Mouse (Mus musculus) brain, adult 2 months (tissue): ENCODE data around the gene Ehmt2.

Experiments
- DNase-seq: peaks from one replicate; pipeline ENCODE4 v3.0.0; 2011; ENCODE audit warnings: low read depth, low spot score

Gene Ehmt2

DNA sequence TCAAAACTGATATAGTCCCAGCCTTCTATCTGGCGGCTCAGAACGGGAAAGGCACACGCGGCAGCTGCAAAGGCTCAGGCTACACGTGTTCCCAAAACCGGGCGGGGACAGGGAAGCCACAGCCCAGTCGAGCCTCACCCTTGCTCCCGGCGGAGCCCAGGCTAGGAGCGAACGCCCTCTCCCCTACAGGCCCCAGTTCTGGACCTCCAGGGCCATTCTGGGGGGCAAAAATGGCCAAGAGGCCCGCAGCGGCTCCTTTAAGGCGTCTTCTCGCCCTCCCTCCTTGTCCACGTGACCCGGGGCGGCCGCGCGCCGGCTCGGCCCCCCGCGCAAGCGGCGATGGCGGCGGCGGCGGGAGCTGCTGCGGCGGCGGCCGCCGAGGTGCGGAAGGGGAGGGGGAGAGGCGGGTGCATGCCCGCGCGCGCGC lies at the start of gene Ehmt2, which contains the start of gene C2:
Ehmt2 (plus strand) TSS at position 310 of the 427 bp plus-strand sequence.
C2 (minus strand) TSS at position 106 of the 427 bp plus-strand sequence.
- DNase-seq = peak; percentile 87

DNA sequence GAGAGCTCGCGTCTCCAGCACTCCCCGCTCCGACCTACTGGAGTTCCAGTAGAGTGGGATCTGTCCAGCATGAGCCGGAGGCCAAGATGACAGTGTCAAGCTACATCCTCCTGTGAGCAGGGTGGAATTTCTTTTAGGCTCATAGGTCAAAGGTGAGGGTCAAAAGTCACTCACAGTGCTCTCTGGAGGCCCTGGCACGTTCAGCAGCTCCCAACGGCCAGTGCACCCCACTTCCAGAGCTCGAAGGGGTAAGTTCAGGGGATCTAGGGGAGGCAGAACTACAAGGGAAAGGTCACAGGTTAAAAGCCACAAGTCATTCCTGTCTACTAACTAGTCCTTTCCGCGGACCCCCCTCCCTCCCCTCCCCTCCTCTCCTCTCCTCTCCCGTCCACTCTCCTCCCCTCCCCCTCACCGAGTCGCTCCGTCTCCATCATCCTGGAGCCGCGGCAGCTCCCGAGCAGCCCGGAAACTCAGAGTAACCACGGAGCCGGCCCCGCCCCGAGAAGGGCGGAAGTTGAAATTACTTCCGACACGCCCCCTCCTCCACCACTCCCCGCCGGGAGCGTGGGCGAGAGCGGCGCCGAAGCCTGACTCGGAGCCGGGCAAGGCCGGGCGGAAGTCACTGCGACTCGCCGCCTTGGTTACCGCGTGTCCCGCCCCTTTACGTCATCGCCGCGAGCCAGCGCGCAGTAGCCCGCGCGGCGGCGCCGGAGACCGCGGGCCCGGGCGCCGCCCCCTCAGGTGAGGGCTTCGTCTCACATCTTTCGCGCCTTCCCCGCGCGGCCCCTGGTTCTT lies 48.4 kb upstream of the Ehmt2 start, which contains the start of the genes Skiv2l and Nelfe:
Skiv2l (minus strand) TSS at position 489 of the 795 bp plus-strand sequence.
Nelfe (plus strand) TSS at position 670 of the 795 bp plus-strand sequence.
- DNase-seq = peak; percentile 99

GRCm38 (mm10) chr17:34850517-34851125 lies 47.6 kb upstream of the Ehmt2 start:
- no peak for DNase-seq

DNA sequence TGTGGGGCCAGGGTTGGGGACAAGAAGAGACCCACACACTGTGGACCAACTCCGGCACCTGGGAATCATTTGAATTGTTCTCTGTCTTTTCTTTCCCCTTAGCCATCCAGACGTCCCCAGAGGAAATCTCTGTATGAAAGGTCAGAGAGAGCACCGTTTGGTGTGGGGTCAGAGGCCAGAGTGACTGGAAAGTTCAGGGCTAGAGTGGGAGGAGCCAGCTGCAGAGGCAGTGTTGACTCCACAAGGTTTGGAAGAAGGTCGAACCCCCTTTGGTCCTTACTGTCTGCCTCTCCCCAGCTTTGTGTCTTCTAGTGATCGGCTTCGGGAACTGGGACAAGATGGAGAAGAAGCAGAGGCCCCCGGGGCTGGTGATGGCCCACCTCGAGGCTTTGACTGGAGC lies 44.8 kb upstream of the Ehmt2 start:
- no peak for DNase-seq

GRCm38 (mm10) chr17:34854761-34855160 lies 43.5 kb upstream of the Ehmt2 start:
- DNase-seq = no peak

GRCm38 (mm10) chr17:34855825-34856224 lies 42.4 kb upstream of the Ehmt2 start:
- DNase-seq = peak; percentile 42

- no peak for DNase-seq
Measured at GRCm38 (mm10) chr17:34858670-34859069, 39.6 kb upstream of the Ehmt2 start.

- no peak for DNase-seq
Measured at GRCm38 (mm10) chr17:34860514-34860913, 37.8 kb upstream of the Ehmt2 start.

GRCm38 (mm10) chr17:34861704-34862415 lies 36.4 kb upstream of the Ehmt2 start:
- DNase-seq = no peak

- no peak for DNase-seq
Measured at GRCm38 (mm10) chr17:34862416-34863081, 35.7 kb upstream of the Ehmt2 start, which contains the start of gene Cfb. Gene Cfb, minus strand, starts transcription at chr17:34862518.

DNA sequence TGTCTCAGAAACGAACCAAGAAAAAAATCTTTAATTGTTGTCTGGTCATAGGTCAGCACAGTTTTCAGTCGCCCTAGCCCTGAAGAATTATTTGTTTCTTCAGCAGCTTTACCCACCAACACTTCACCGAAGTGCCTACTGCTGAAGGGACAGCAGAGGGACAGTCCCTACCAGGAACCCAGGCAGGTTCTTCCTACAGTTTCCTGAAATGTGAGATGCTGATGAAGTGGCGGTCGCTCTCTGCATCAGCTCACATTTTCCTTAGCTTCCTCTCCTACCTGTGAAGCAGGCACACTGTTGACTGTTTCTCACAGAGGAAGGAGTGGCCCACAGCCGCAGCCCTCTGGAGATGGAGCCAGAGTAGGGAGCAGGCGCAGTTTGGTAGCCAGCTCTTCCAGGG lies 32.3 kb upstream of the Ehmt2 start:
- no peak for DNase-seq

DNA sequence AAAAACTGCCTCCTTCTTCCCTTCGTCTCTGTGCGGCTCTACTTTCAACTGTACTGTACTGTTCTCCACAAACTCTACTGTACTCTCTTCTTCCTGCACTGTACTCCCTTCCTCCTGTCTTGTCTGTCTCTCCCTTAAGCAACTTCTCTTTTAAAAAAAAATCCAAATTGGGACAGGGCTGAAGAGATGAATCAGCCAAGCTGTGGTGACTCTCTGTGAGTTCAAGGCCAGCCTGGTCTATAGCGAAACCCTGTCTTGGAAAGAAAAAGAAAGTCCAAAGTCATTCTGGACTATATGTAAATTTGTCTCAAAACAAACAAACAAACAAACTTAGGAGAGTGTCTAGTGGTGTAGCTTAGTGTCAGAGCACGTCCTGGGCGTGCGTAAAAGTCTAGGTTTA lies 23.9 kb upstream of the Ehmt2 start:
- DNase-seq = no peak

GRCm38 (mm10) chr17:34879336-34879879 lies 18.9 kb upstream of the Ehmt2 start, which contains the start of gene Zbtb12:
Gene Zbtb12, plus strand, starts transcription at chr17:34879483.
- no peak for DNase-seq

DNA sequence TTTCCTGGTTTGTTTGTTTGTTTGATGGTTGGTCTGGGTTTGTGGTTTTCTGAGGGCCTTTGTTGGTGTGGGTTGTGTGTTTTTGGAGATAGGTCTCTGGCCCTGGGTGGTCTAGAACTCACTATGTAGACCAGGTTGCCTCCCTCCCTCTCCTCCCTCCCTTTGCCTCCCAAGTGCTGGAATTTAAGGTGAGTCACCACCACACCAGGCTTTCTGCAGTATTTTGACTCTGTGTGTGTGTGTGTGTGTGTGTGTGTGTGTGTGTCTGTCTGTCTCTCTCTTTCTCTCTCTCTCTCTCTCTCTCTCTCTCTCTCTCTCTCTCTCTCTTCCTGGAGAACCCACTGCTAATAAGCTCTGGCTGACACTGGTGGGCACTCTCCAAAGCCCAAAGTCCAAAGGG lies 17.1 kb upstream of the Ehmt2 start:
- DNase-seq = no peak

DNA sequence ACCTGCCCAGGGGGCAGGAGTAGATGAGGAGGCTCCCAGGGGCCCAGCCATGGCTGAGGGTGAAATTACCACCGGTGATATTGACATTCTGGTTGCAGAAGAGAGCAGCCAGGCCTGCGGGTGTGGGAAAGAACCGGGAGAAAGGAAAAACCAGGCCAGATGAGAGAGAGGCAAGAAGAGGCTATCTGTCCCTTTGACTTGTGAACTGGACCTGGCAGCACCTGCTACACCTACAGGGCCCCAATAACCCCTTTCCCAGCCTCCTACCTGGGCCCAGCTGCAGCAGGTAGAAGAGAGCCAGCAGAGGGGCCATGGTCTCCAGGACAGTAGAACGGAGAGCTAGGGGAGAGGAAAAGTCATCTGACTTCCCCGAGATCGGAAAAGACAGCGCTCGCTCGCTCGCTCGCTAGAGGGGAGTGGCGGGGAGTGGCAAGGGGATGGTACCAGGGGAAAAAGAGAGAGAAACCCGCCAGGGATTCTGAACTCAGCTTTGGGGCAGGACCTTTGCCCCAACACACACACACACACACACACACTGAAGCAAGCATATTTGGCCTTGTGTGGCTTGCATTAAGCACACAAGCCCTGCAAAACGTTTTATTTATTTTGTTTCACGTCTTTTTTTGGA lies 16.5 kb upstream of the Ehmt2 start, which contains the start of gene Gm20547:
Gm20547 (minus strand) TSS at position 360 of the 628 bp plus-strand sequence.
- DNase-seq = no peak

GRCm38 (mm10) chr17:34883332-34883731 lies 14.9 kb upstream of the Ehmt2 start:
- peak; percentile 12 for DNase-seq

- no peak for DNase-seq
Measured at GRCm38 (mm10) chr17:34884704-34885103, 13.6 kb upstream of the Ehmt2 start.

DNA sequence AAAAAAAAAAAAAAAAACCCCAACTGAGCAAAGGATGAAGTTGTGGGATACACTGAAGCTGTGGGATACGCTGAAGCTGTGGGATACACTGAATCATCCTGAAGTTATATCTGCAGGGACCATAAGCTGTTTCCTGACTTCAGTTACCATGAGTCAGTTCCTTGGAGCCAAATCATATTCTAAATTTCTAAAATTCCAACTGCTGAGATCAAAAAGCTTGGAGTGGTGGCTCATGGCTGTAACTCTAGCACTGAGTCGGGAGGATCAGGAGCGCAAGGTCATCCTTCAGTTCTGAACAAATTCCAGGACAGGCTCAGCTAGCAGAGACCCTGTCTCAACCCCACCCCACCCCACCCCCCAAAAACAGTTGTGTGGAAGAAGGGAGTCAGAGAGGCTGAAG lies 12.7 kb upstream of the Ehmt2 start:
- DNase-seq = peak; percentile 16

- DNase-seq = no peak
Measured at GRCm38 (mm10) chr17:34887942-34888341, 10.3 kb upstream of the Ehmt2 start.

DNA sequence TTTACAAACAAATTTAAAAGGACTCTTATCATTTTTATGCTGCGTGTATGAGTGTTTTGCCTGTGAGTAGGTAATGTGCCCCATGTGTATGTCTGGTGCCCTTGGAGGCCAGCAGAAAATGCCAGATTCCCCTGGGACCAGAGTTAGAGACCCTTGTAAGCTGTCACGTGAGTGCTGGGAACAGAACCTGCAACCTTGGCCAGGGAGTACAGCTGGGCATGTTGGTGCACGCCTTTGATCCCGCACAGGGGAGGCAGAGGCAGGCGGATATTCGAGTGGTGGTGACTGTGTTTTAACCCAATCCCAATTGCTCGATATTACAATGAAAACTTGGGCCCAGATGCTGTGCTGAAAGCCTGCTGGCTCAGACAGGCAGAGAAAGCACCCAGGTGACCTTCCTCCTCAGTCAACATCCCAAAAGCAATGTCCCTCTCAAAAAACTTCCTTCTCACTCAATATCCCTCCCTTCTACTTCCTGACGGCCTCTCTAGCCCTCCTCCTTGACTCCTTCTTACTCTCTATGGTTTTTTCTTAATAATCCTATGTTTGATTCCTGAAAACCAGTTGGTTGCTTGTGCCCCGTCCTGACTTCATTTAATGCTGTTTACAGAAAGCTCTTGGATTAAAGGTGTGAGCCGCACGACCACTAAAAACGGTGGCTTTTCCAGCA lies 8.1 kb upstream of the Ehmt2 start:
- no peak for DNase-seq
